Mouse (Mus musculus): ENCODE measurements around the gene Trip10. TPM values are rescaled to one million over a fixed set of nuclear protein-coding genes. Genes with fewer than 3 reads are reported as not detected.
"Not testable (repeated sequence)": the region's sequence is repeated elsewhere in the genome, so short reads cannot be mapped to it uniquely, and the experiment has no call there.

Trip10 gene
- total RNA-seq, 2 experiments from 2014 or later: 72.3 to 77.5 TPM

- DNase-seq: peak; percentile 64 to 68
- intact Hi-C loops (cut with DNase I): no loop called here
These were observed 10.5 kb downstream of the Trip10 start for GRCm38 (mm10) chr17:57259742-57260141.

GRCm38 (mm10) chr17:57260351-57260750 lies 11.1 kb downstream of the Trip10 start:
- no peak for DNase-seq
- intact Hi-C loops (cut with DNase I): no loop called here

- DNase-seq: no peak
- intact Hi-C loops (cut with DNase I): no loop called here
These were observed 12.0 kb downstream of the Trip10 start for GRCm38 (mm10) chr17:57261286-57261685.

- intact Hi-C loops (cut with DNase I): no loop called here
These were observed 12.5 kb downstream of the Trip10 start for GRCm38 (mm10) chr17:57261796-57262195.

GRCm38 (mm10) chr17:57262901-57263550 lies 13.8 kb downstream of the Trip10 start:
- intact Hi-C loops (cut with DNase I): no loop called here
- no peak for DNase-seq

More at GRCm38 (mm10) chr17:57261796-57262195, 12.5 kb downstream of the Trip10 start:
- DNase-seq: no peak

- no peak for DNase-seq
- intact Hi-C loops (cut with DNase I): no loop called here
These were observed 14.9 kb downstream of the Trip10 start for GRCm38 (mm10) chr17:57264164-57264563.

- peak; percentile 72 to 74 for DNase-seq
These were observed 16.0 kb downstream of the Trip10 start for GRCm38 (mm10) chr17:57264972-57265945.

GRCm38 (mm10) chr17:57267556-57268126 lies 18.4 kb downstream of the Trip10 start:
- peak; percentile 31 to 40 for DNase-seq
- intact Hi-C loops (cut with DNase I): no loop called here

More at GRCm38 (mm10) chr17:57264972-57265945, 16.0 kb downstream of the Trip10 start:
- intact Hi-C loops (cut with DNase I): no loop called here

- intact Hi-C loops (cut with DNase I): no loop called here
- no peak for DNase-seq
These were observed 22.0 kb downstream of the Trip10 start for GRCm38 (mm10) chr17:57271301-57271700.

GRCm38 (mm10) chr17:57273846-57274245 lies 24.6 kb downstream of the Trip10 start:
- intact Hi-C loops (cut with DNase I): no loop called here
- no peak for DNase-seq

GRCm38 (mm10) chr17:57274686-57275085 lies 25.4 kb downstream of the Trip10 start:
- intact Hi-C loops (cut with DNase I): loop anchor here (1.0 kb wide), 1 partner anchor 24 kb away; no protein-coding TSS in a partner anchor

GRCm38 (mm10) chr17:57275111-57275996 lies 26.1 kb downstream of the Trip10 start:
- intact Hi-C loops (cut with DNase I): loop anchor here (1.0 kb wide), 1 partner anchor 25 kb away; no protein-coding TSS in a partner anchor
- DNase-seq: peak; percentile 89 to 91

More at GRCm38 (mm10) chr17:57274686-57275085, 25.4 kb downstream of the Trip10 start:
- no peak for DNase-seq

GRCm38 (mm10) chr17:57275997-57276351 lies 26.7 kb downstream of the Trip10 start:
- intact Hi-C loops (cut with DNase I): loop anchor here (1.0 to 2.0 kb wide), 2 partner anchors 26 to 59 kb away; no protein-coding TSS in a partner anchor
- no peak for DNase-seq

- peak; percentile 76 to 80 for DNase-seq
These were observed 27.4 kb downstream of the Trip10 start for GRCm38 (mm10) chr17:57276634-57277121.

GRCm38 (mm10) chr17:57277598-57278261 lies 28.5 kb downstream of the Trip10 start:
- intact Hi-C loops (cut with DNase I): loop anchor here (1.0 to 2.0 kb wide), 2 partner anchors 57 to 58 kb away; no protein-coding TSS in a partner anchor
- DNase-seq: not testable (repeated sequence)

More at GRCm38 (mm10) chr17:57276634-57277121, 27.4 kb downstream of the Trip10 start:
- intact Hi-C loops (cut with DNase I): loop anchor here (1.0 to 2.0 kb wide), 2 partner anchors 57 to 58 kb away; no protein-coding TSS in a partner anchor

- intact Hi-C loops (cut with DNase I): no loop called here
- no peak for DNase-seq
These were observed 29.3 kb downstream of the Trip10 start for GRCm38 (mm10) chr17:57278537-57278936.

- intact Hi-C loops (cut with DNase I): no loop called here
- DNase-seq: peak; percentile 44 to 45
These were observed 29.8 kb downstream of the Trip10 start, which contains the start of gene Vav1 for GRCm38 (mm10) chr17:57278943-57279590. TSS of gene Vav1 (plus strand) at chr17:57279100.

GRCm38 (mm10) chr17:57279591-57280224 lies 30.5 kb downstream of the Trip10 start:
- DNase-seq: no peak
- intact Hi-C loops (cut with DNase I): no loop called here
